Mouse (Mus musculus) bone marrow, adult 2 months (tissue): ENCODE data around the gene Dclk1.

Experiments used
- CTCF ChIP-seq: fragments of 200-500 bp; IDR thresholded peaks from 2 replicates; pipeline ENCODE4 v1.5.1; 2011; ENCODE audit warnings: low read length, control low read depth; ENCODE audit not compliant: control insufficient read depth, insufficient read depth
- POLR2A ChIP-seq: fragments of 200-500 bp; IDR thresholded peaks from 2 replicates; pipeline ENCODE4 v1.6.1; 2011; ENCODE audit warnings: low read depth, mild to moderate bottlenecking, control low read depth, low read length, borderline replicate concordance; ENCODE audit not compliant: control insufficient read depth

DNA sequence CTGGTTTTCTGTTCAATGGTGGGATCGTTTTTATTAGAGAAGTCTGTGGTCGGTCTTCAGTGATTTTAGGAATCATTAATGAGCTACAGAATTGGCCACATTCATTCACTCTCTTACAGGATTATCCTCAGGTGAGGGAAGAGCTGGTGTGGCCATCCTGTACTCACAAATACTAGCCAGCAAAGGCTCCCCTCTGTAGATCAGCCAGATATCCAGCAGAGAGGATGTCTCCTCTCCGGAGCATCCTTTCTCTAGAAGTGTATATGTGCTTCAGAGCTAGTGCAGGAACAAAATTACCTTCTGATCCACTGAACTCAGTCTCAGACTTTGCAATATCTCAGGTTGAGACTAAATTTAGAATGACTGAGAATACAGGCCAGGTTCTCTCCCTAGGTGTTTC, 222.1 kb downstream of the Dclk1 start:
- TF ChIP-seq CTCF: no peak
- no peak for TF ChIP-seq POLR2A
